Mouse (Mus musculus): ENCODE results near the gene Mettl26. TPM values are rescaled to one million over a fixed set of nuclear protein-coding genes. Genes with fewer than 3 reads are reported as not detected.
A peak's percentile ranks its signal among the peaks of the same experiment; 100 is the strongest.

Mettl26 gene
- total and polyA plus RNA-seq, 2 experiments from 2014 or later, result 50.0 to 62.9 TPM

GRCm38 (mm10) chr17:25841117-25841880 lies 33.6 kb upstream of the Mettl26 start, which contains the start of gene Gm20683:
Gm20683 (minus strand) TSS chr17:25841763.
- WGBS, result 94% methylated on average over 22 of the region's 22 CpGs
- H3K27ac ChIP-seq, result no peak within 1 kb of the TSS
- DNase-seq (ENCODE audit: low spot score), result no peak
- ATAC-seq, result no peak
- H3K4me2 ChIP-seq (ENCODE audit: low read depth, low read length), result no peak within 1 kb of the TSS
- H3K9ac ChIP-seq (replicated peaks; ENCODE audit: low read length), result no peak within 1 kb of the TSS
- H3K36me3 ChIP-seq (ENCODE audit: insufficient read depth, low read length), result peaks cover 37% of the 10 kb centered on the region
- no peaks in the 10 kb centered on the region for H3K9me3 ChIP-seq (ENCODE audit: low read length)
- H3K4me1 ChIP-seq (ENCODE audit: insufficient read depth, low read length), result peaks cover 19% of the 10 kb centered on the region
- no peak within 1 kb of the TSS for H3K4me3 ChIP-seq (ENCODE audit: low read length)
- H3K27me3 ChIP-seq (ENCODE audit: insufficient read depth, low read length), result no peaks in the 10 kb centered on the region
- TF ChIP-seq CTCF (IDR thresholded peaks at IDR 0.05; ENCODE audit: low read depth), result no peak

GRCm38 (mm10) chr17:25842509-25842908 lies 32.4 kb upstream of the Mettl26 start:
- WGBS, result 74% methylated on average over 3 of the region's 3 CpGs

GRCm38 (mm10) chr17:25843122-25843521 lies 31.8 kb upstream of the Mettl26 start:
- ATAC-seq (no peak), DNase-seq (ENCODE audit: low spot score) (no peak)
- Histone ChIP-seq H3K27ac (no peak overlapping the region), H3K9ac (replicated peaks; ENCODE audit: low read length) (peak overlapping the region; percentile 75), H3K4me3 (ENCODE audit: low read length) (peak overlapping the region; percentile 83), H3K4me1 (ENCODE audit: insufficient read depth, low read length) (peaks cover 7% of the 10 kb centered on the region; the same call in 1 of the 2 replicates), H3K9me3 (ENCODE audit: low read length) (no peaks in the 10 kb centered on the region), H3K4me2 (ENCODE audit: low read depth, low read length) (peak overlapping the region; percentile 67), H3K27me3 (ENCODE audit: insufficient read depth, low read length) (no peaks in the 10 kb centered on the region), H3K36me3 (ENCODE audit: insufficient read depth, low read length) (peaks cover 37% of the 10 kb centered on the region)
- TF ChIP-seq CTCF (IDR thresholded peaks at IDR 0.05; ENCODE audit: low read depth), result no peak
- WGBS, result 91% methylated on average over 4 of the region's 4 CpGs

More at GRCm38 (mm10) chr17:25842509-25842908, 32.4 kb upstream of the Mettl26 start:
- no peak overlapping the region for H3K27ac ChIP-seq
- TF ChIP-seq CTCF (IDR thresholded peaks at IDR 0.05; ENCODE audit: low read depth), result no peak
- ATAC-seq (no peak), DNase-seq (ENCODE audit: low spot score) (no peak)
- no peak overlapping the region for H3K4me3 ChIP-seq (ENCODE audit: low read length)
- peaks cover 11% of the 10 kb centered on the region for H3K4me1 ChIP-seq (ENCODE audit: insufficient read depth, low read length)
- no peaks in the 10 kb centered on the region for H3K27me3 ChIP-seq (ENCODE audit: insufficient read depth, low read length)
- no peaks in the 10 kb centered on the region for H3K9me3 ChIP-seq (ENCODE audit: low read length)
- H3K4me2 ChIP-seq (ENCODE audit: low read depth, low read length), result no peak overlapping the region
- peaks cover 37% of the 10 kb centered on the region for H3K36me3 ChIP-seq (ENCODE audit: insufficient read depth, low read length)
- H3K9ac ChIP-seq (replicated peaks; ENCODE audit: low read length), result no peak overlapping the region

- no peak for TF ChIP-seq CTCF (IDR thresholded peaks at IDR 0.05; ENCODE audit: low read depth)
- Histone ChIP-seq H3K9me3 (ENCODE audit: low read length) (no peaks in the 10 kb centered on the region), H3K27me3 (ENCODE audit: insufficient read depth, low read length) (no peaks in the 10 kb centered on the region), H3K27ac (peak overlapping the region; percentile 83), H3K4me3 (ENCODE audit: low read length) (peak overlapping the region; percentile 83), H3K4me2 (ENCODE audit: low read depth, low read length) (peak overlapping the region; percentile 67), H3K9ac (replicated peaks; ENCODE audit: low read length) (peak overlapping the region; percentile 75), H3K36me3 (ENCODE audit: insufficient read depth, low read length) (peaks cover 36% of the 10 kb centered on the region), H3K4me1 (ENCODE audit: insufficient read depth, low read length) (peaks cover 7% of the 10 kb centered on the region; the same call in 1 of the 2 replicates)
- 3% methylated on average over 37 of the region's 38 CpGs for WGBS
- DNase-seq (ENCODE audit: low spot score) (peak; percentile 32), ATAC-seq (no peak)
These were observed 31.1 kb upstream of the Mettl26 start for GRCm38 (mm10) chr17:25843636-25844395.

- Histone ChIP-seq H3K36me3 (ENCODE audit: insufficient read depth, low read length) (peaks cover 30% of the 10 kb centered on the region), H3K4me2 (ENCODE audit: low read depth, low read length) (peak within 1 kb of the TSS; percentile 67), H3K9me3 (ENCODE audit: low read length) (no peaks in the 10 kb centered on the region), H3K9ac (replicated peaks; ENCODE audit: low read length) (peak within 1 kb of the TSS; percentile 75), H3K4me1 (ENCODE audit: insufficient read depth, low read length) (peaks cover 7% of the 10 kb centered on the region; the same call in 1 of the 2 replicates), H3K27me3 (ENCODE audit: insufficient read depth, low read length) (no peaks in the 10 kb centered on the region), H3K4me3 (ENCODE audit: low read length) (peak within 1 kb of the TSS; percentile 83), H3K27ac (peak within 1 kb of the TSS; percentile 83)
- DNase-seq (ENCODE audit: low spot score) (peak; percentile 96), ATAC-seq (peak; percentile 95)
- WGBS, result 2% methylated on average over 17 of the region's 21 CpGs
- TF ChIP-seq CTCF (IDR thresholded peaks at IDR 0.05; ENCODE audit: low read depth), result peak; percentile 82
These were observed 30.4 kb upstream of the Mettl26 start, which contains the start of gene Rhot2 for GRCm38 (mm10) chr17:25844396-25844901. Rhot2 (minus strand) TSS chr17:25844851.

- Histone ChIP-seq H3K4me2 (ENCODE audit: low read depth, low read length) (peak overlapping the region; percentile 82), H3K9me3 (ENCODE audit: low read length) (no peaks in the 10 kb centered on the region), H3K27ac (no peak overlapping the region), H3K36me3 (ENCODE audit: insufficient read depth, low read length) (peaks cover 5% of the 10 kb centered on the region; the same call in 1 of the 2 replicates), H3K9ac (replicated peaks; ENCODE audit: low read length) (peak overlapping the region; percentile 72), H3K27me3 (ENCODE audit: insufficient read depth, low read length) (no peaks in the 10 kb centered on the region), H3K4me1 (ENCODE audit: insufficient read depth, low read length) (peaks cover 11% of the 10 kb centered on the region), H3K4me3 (ENCODE audit: low read length) (no peak overlapping the region)
- no peak for DNase-seq (ENCODE audit: low spot score)
- no peak for TF ChIP-seq CTCF (IDR thresholded peaks at IDR 0.05; ENCODE audit: low read depth)
- ATAC-seq, result no peak
- 93% methylated on average over 6 of the region's 6 CpGs for WGBS
These were observed 14.6 kb upstream of the Mettl26 start for GRCm38 (mm10) chr17:25860229-25860628.
